ENCODE assay signal across 7 mouse cellular contexts in genomic region chr11:24076127-24076650, GRCm38 (mm10). TPM values are rescaled to one million over a fixed set of nuclear protein-coding genes. Genes with fewer than 3 reads are reported as not detected.
DNase-seq lines count a peak whose midpoint lies in the region; ATAC-seq and TF ChIP-seq lines count a peak whose summit lies in the region.

No protein-coding gene starts in this region.

- DNase-seq in R1 (ENCODE audit: low read depth, low spot score): peak; percentile 50
- DNase-seq in c-Kit-positive CD71-positive TER-119-positive erythroid progenitor cells, embryonic 14.5 days (ENCODE audit: low spot score): peak; percentile 78
- peak; percentile 44 for DNase-seq in gastrocnemius, adult 2 months
- DNase-seq in midbrain, embryonic 14.5 days: peak; percentile 95
- peak; percentile 69 to 73 for DNase-seq in spleen, adult 18-20 months

- no peaks in the 10 kb centered on the region for H3K36me3 ChIP-seq in intestine, embryonic 16.5 days (ENCODE audit: control insufficient read depth, insufficient read depth, low read length)
- H3K36me3 ChIP-seq in limb, embryonic 13.5 days: no peaks in the 10 kb centered on the region
- no peaks in the 10 kb centered on the region for H3K36me3 ChIP-seq in midbrain, embryonic 14.5 days (ENCODE audit: control insufficient read depth, insufficient read depth, low read length)

- WGBS in intestine, embryonic 16.5 days: 0% methylated on average over 32 of the region's 32 CpGs
- WGBS in limb, embryonic 13.5 days: under 1% methylated on average over 31 of the region's 32 CpGs
- under 1% methylated on average over 32 of the region's 32 CpGs for WGBS in midbrain, embryonic 14.5 days

- no peaks in the 10 kb centered on the region for H3K9me3 ChIP-seq in intestine, embryonic 16.5 days (ENCODE audit: control insufficient read depth, low read length)
- no peaks in the 10 kb centered on the region for H3K9me3 ChIP-seq in limb, embryonic 13.5 days
- H3K9me3 ChIP-seq in midbrain, embryonic 14.5 days (ENCODE audit: control insufficient read depth, low read length): no peaks in the 10 kb centered on the region

- no peak for TF ChIP-seq CTCF in gastrocnemius, adult 2 months (IDR thresholded peaks at IDR 0.05)

- no peak overlapping the region for H3K27ac ChIP-seq in gastrocnemius, adult 2 months
- peak overlapping the region; percentile 92 for H3K27ac ChIP-seq in intestine, embryonic 16.5 days (ENCODE audit: low read length)
- H3K27ac ChIP-seq in limb, embryonic 13.5 days: peak overlapping the region; percentile 99
- H3K27ac ChIP-seq in midbrain, embryonic 14.5 days (replicated peaks; ENCODE audit: low read depth, low read length): peak overlapping the region; percentile 96

- peak; percentile 17 for ATAC-seq in intestine, embryonic 16.5 days
- ATAC-seq in limb, embryonic 13.5 days (ENCODE audit: low FRiP score, low read depth): peak; percentile 25; the same call in 1 of the 2 replicates
- peak; percentile 25 for ATAC-seq in midbrain, embryonic 14.5 days (ENCODE audit: low FRiP score, low TSS enrichment)

- peaks cover 20% of the 10 kb centered on the region for H3K4me1 ChIP-seq in intestine, embryonic 16.5 days (ENCODE audit: control insufficient read depth, insufficient read depth, low read length)
- H3K4me1 ChIP-seq in limb, embryonic 13.5 days: peaks cover 28% of the 10 kb centered on the region
- peaks cover 16% of the 10 kb centered on the region; the same call in 1 of the 2 replicates for H3K4me1 ChIP-seq in midbrain, embryonic 14.5 days (ENCODE audit: control insufficient read depth, insufficient read depth, low read length)

- H3K9ac ChIP-seq in intestine, embryonic 16.5 days (ENCODE audit: low read depth, low read length): peak overlapping the region; percentile 82
- peak overlapping the region; percentile 99 for H3K9ac ChIP-seq in limb, embryonic 13.5 days
- H3K9ac ChIP-seq in midbrain, embryonic 14.5 days (replicated peaks; ENCODE audit: low read length): peak overlapping the region; percentile 90

- H3K27me3 ChIP-seq in intestine, embryonic 16.5 days (replicated peaks; ENCODE audit: control insufficient read depth, insufficient read depth, low read length): no peaks in the 10 kb centered on the region; the same call in 1 of the 2 replicates
- 0 out of 2 replicates have a peak, but pooled peaks cover 4% of the 10 kb centered on the region for H3K27me3 ChIP-seq in limb, embryonic 13.5 days
- H3K27me3 ChIP-seq in midbrain, embryonic 14.5 days (ENCODE audit: control insufficient read depth, insufficient read depth, low read length): no peaks in the 10 kb centered on the region

- intact Hi-C loops in gastrocnemius, adult 2 months (cut with DNase I): no loop called here

- peak overlapping the region; percentile 99 for H3K4me2 ChIP-seq in intestine, embryonic 16.5 days (ENCODE audit: low read depth, low read length)
- H3K4me2 ChIP-seq in limb, embryonic 13.5 days (replicated peaks): peak overlapping the region; percentile 96
- H3K4me2 ChIP-seq in midbrain, embryonic 14.5 days (ENCODE audit: low read length): peak overlapping the region; percentile 99

- peak overlapping the region; percentile 73 for H3K4me3 ChIP-seq in gastrocnemius, adult 2 months
- peak overlapping the region; percentile 70 for H3K4me3 ChIP-seq in intestine, embryonic 16.5 days (ENCODE audit: low read length)
- peak overlapping the region; percentile 87 for H3K4me3 ChIP-seq in limb, embryonic 13.5 days
- peak overlapping the region; percentile 67 for H3K4me3 ChIP-seq in midbrain, embryonic 14.5 days (replicated peaks; ENCODE audit: low read depth, low read length)

RNA-seq across cellular contexts. Expression of gene A830031A19Rik, which starts 1.3 kb away (rescaled TPM):
- not detected for total RNA-seq in gastrocnemius, adult 2 months (2021)
- not detected in 2 replicates for polyA plus RNA-seq in intestine, embryonic 16.5 days (2015; fragmentation: Nextera tagmentation; extraction: Ambion mirVana)
- not detected in 2 replicates for polyA plus RNA-seq in limb, embryonic 13.5 days (2015; fragmentation: Nextera tagmentation; extraction: Ambion mirVana)
- polyA plus RNA-seq in midbrain, embryonic 14.5 days (2014; fragmentation: Nextera tagmentation; extraction: Ambion mirVana): 0.40 TPM in 1 of 2 replicates, not detected in the other

RNA-seq across cellular contexts. Expression of gene Bcl11a, which starts 1.7 kb away (rescaled TPM):
- total RNA-seq in gastrocnemius, adult 2 months (2021): not detected
- 13.1 and 14.8 TPM in 2 replicates for polyA plus RNA-seq in intestine, embryonic 16.5 days (2015; fragmentation: Nextera tagmentation; extraction: Ambion mirVana)
- polyA plus RNA-seq in limb, embryonic 13.5 days (2015; fragmentation: Nextera tagmentation; extraction: Ambion mirVana): 76.6 and 82.3 TPM in 2 replicates
- 117 and 121 TPM in 2 replicates for polyA plus RNA-seq in midbrain, embryonic 14.5 days (2014; fragmentation: Nextera tagmentation; extraction: Ambion mirVana)

Comparison
In these comparisons a context has a peak if more than half of its experiments do, and no peak if none do; other contexts are left out.
1. DNase-seq: peak in every context shown above with its lines; median percentile 95 in midbrain, embryonic 14.5 days; 78 in c-Kit-positive CD71-positive TER-119-positive erythroid progenitor cells, embryonic 14.5 days; 71 in spleen, adult 18-20 months; 50 in R1; 44 in gastrocnemius, adult 2 months.